Mouse (Mus musculus) spleen, postnatal 4 days (tissue): ENCODE measurements at regions not wholly inside any gene's neighbourhood (a gene's known extent, or its start where the extent isn't known, plus 50 kb on each side); places are given as distances from the start of the nearest gene placed in this dataset.
A peak's percentile ranks its signal among the peaks of the same experiment; 100 is the strongest.
"Not testable (repeated sequence)": the region's sequence is repeated elsewhere in the genome, so short reads cannot be mapped to it uniquely, and the experiment has no call there.

Experiments
- DNase-seq, 2 experiments: peaks; one replicate each; pipeline ENCODE4 v3.0.0; 2022; ENCODE audit warnings: low spot score in 2 of 2

DNA sequence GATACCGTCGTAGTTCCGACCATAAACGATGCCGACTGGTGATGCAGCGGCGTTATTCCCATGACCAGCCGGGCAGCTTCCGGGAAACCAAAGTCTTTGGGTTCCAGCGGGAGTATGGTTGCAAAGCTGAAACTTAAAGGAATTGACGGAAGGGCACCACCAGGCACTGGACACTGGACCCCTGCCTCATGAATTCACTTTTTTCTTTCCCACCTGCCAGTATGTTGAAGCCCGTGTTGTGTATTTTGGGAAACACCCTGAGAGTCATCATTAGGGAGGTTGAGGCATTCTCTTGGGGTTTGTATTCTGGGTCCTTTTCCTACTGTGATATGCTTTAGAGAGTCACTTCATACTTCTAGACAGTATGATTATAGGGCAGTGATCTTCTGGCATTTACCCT lies 197.9 kb downstream of the Samd9l start:
- not testable (repeated sequence) for DNase-seq

DNA sequence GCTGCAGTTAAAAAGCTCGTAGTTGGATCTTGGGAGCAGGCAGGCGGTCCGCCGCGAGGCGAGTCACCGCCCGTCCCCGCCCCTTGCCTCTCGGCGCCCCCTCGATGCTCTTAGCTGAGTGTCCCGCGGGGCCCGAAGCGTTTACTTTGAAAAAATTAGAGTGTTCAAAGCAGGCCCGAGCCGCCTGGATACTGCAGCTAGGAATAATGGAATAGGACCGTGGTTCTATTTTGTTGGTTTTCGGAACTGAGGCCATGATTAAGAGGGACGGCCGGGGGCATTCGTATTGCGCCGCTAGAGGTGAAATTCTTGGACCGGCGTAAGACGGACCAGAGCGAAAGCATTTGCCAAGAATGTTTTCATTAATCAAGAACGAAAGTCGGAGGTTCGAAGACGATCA lies 198.3 kb downstream of the Samd9l start:
- DNase-seq = no peak

DNA sequence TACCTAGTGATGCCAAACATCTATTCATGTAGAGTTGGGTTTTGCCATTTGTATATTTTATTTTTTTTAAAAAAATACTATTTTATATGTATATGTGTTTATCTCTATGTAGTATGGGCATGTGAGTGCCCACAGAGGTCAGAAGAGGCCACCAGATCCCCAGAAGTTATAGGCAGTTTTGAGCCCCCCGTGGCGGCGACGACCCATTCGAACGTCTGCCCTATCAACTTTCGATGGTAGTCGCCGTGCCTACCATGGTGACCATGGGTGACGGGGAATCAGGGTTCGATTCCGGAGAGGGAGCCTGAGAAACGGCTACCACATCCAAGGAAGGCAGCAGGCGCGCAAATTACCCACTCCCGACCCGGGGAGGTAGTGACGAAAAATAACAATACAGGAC lies 198.8 kb downstream of the Samd9l start:
- DNase-seq = peak; percentile 81 to 99

DNA sequence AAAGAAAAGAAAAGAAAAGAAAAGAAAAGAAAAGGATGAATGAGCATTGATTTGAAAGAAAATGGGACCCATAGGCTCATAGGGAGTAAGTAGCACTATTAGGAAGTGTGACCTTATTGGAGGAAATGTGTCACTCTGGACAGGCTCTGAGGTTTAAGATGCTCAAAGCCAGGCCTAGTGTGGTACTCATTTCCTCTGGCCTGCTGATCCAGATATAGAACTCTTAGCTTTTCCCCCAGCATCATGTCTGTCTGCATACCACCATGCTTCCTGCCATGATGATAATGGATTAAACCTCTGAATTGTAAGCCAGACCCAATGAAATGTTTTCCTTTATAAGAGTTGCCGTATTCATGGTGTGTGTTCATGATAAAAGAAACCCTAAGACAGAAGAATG lies 206.9 kb downstream of the Samd9l start:
- not testable (repeated sequence) for DNase-seq

DNA sequence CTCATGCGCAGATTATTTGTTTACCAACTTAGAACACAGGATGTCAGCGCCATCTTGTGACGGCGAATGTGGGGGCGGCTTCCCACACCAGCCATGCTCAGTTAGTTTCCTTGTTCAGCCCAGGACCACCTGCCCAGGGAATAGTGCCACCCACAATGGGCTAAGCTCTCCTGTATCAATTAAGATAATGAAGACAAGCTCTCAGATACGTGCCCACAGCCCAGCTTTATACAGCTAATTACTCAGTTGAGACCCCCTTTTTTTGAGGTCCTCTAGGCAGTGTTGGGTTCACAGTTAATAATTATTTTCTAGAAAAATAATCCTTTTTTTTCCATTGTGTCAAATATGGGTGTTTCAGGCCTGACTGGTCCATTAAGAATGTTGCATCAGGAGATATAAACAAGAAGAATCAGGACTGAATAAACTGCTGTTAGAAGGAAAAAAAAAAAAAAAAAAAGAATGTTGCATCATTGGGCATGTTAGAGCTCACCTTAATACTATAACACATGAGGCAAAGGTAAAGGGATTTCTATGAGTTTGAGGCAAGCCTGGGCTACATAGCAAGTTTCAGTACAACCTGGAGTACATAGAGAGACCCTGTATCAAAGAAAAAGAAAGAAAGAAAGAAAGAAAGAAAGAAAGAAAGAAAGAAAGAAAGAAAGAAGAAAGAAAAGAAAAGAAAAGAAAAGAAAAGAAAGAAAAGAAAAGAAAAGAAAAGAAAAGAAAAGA lies 207.5 kb downstream of the Samd9l start:
- DNase-seq = not testable (repeated sequence)

DNA sequence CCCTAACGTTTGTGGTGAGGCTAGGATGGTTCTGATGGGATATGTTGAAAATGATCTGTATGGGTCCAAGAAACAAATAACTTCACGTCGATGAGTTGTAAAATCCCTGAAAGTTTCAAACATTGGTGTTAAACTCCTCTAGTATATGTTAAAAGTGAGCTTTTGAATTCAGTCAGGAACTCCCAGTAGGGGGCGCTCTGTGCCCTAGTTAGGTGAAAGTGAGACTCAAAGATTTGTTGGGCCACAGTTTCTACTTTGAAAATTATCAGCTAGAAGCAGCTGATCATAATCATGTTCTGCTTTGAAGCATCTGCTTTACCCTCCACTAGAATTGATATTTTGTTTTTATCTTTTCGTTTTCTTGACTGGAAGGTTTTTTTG lies 215.6 kb downstream of the Samd9l start:
- DNase-seq = peak; percentile 39 to 79

DNA sequence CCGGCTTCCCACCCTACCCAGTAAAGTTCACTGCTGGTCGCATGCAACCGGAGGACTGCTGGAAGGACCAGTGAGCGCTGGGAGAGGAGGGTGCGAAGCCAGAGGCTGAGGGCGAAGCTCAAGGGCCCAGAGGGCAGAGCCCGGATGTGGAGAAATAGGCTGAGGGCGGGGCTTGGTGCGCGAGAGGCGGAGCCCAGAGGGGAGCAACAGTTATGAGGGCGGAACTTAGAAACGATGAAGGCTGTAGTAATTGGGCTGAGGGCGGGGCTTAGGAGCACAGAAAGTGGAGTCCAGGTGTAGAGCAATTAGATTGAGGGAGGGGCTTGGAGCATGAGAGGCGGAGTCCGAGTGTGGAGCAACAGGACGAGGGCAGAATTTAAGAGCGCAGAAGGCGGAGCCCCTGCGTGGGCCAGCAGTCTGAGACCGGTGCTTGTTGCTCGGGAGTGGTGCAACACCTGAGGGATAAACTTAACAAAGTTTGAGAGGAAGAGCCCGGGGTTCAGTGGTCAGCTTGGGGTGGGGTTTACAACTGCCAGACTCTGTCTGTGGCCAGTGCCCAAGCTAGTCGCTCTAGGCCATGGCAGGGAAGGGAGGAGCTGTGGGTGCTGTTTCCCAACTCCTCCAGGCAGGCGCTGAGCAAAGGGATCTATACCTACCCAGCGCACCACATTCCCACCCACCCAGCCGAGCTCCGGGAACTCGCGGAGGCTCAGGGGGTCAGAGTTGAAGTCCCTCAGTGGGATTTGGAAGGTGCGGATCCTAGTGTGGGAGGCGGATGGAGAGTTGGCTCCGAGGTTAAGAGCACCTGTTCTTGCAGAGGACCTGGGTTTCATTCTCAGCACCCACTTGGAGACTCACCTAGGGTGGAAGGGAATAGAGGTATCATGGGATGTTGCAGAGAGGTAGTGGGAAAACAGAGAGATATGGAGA lies 216.2 kb downstream of the Samd9l start:
- peak; percentile 32 to 78 for DNase-seq

DNA sequence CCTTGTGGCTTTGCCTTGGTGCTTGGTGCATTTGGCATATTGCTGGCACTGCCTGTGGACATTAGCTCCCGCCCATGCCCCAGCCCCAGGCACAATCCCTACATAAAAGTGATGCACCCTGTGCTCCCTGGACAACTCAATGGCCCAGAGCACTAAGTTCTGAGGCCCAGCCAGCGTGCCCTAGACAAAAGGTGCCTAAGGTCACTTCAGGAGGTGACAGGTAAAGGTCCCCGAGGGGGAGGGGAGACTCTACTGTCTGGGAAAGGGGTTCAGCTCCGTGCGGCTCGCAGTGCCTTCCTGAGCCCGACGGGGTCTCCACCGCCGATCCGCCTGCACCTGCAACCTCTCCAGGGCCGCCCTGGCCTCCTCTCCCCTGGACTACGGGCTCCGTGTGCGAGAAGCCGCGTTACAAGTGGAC lies 216.9 kb downstream of the Samd9l start:
- peak in 1 of 2 experiments; percentile 72 for DNase-seq

DNA sequence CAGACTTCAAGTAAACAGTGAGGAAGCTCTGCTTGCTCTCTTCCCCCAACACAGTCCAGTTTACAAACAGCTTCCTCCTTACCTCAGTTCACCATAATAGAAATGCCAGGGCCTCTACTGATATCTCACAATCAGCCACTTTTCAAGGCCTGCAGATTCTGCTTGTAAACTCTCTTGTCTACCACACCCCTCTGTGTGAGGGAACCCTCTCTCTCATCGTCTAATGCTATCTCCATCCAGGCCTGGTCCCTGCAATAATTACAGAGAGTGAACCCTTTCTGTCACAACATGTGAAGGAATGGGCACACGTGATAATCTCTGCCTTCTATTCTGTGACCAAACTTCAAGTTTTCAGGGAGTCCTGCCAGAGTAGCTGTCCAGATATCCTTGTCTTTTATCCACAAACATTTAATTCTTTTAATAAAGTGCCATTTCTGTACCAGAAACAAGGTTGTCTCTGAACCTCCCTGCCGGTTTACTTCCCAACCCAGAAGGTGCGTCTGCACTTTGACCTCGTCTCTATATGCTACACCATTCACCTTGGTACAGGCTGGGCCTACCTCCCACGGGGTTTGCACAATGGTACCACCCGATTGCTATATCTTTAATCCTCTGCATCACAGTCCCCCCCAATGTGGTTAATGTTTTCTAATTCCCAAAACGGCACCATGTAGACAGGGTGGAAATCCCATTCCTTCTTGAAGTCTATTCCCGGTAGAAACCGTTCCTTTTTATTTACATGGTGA lies 219.6 kb downstream of the Samd9l start:
- not testable (repeated sequence) for DNase-seq

DNA sequence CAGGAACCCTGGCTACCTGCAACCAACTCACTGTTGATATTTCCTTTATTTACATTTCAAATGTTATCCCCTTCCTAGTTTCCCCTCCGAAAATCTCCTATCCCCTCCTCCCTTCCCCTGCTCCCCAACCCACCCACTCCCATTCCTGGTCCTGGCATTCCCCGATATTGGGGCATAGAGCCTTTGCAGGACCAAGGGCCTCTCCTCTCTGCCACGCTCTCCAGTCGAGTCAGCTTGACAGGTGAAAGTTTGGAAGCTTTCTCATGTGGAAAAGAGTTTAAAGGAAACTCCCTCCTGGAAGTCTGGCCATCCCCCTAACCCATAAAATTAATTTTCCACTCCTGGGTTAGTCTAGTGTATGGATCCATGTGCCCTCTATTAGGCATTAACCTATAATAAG lies 229.9 kb downstream of the Samd9l start:
- DNase-seq = not testable (repeated sequence)

DNA sequence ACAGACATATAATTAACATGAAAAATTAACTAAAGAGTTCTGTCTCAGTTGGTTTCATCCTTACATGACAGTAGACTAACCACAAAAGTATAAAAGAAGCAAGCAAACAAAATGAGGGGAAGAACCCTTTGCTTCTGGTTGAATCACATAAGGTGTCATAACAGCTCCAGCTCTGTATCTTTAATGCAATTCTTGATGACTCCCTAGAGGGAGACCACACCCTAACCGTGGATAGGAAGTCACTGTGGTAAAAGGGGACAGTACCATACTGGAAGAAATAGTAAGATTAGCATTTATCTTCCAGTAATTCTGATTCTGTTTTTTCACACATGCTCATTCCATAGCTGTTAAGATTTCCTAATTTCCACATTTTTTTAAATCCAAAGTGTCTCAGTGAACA lies 233.2 kb downstream of the Samd9l start:
- not testable (repeated sequence) for DNase-seq

DNA sequence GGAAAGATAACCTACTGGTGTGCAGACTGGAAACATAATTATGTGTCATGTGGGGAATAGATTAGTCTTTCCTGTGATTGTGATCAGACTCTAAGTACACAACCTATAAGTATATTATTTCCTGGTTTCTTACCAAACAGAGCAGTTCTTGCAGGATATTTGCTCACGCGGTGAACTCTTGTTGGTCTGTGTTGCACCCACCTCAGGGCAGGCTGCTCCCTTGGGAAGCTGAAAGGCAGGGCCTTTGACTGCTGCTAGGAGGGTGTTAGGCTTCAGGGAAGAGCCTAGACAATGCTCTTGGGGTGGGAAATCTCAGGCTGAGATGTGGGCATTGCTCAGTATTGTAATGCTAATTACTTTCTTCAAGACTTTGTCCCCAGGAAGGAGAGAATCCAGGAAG lies 247.5 kb downstream of the Samd9l start:
- not testable (repeated sequence) for DNase-seq

DNA sequence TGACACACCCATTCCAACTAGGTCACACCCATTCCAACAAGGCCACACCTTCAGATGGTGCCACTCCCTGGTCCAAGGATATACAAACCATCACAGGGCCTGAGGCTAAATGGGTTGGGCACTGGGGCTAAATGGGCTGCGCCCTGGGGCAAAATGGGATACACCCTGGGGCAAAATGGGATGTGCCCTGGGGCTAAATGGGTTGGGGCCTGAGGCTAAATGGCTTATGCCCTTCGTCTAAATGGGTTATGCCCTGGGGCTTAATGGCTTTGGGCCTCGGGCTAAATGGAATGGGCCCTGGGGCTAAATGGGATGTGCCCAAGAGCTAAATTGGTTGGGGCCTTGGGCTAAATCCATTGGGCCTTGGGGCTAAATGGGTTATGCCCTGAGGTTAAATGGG lies 261.5 kb downstream of the Samd9l start:
- DNase-seq = peak in 1 of 2 experiments; percentile 67

DNA sequence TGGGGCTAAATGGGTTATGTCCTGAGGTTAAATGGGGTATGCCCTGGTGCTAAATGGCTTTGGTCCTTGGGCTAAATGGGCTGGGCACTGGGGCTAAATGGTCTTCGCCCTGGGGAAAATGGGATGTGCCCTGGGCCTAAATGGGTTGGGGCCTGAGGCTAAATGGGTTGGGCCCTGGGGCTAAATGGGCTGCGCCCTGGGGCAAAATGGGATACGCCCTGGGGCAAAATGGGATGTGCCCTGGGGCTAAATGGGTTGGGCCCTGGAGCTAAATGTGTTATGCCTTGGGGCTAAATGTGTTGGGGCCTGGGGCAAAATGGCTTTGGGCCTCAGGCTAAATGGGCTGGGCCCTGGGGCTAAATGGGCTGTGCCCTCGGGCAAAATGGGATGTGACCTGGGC lies 265.6 kb downstream of the Samd9l start:
- DNase-seq = not testable (repeated sequence)

DNA sequence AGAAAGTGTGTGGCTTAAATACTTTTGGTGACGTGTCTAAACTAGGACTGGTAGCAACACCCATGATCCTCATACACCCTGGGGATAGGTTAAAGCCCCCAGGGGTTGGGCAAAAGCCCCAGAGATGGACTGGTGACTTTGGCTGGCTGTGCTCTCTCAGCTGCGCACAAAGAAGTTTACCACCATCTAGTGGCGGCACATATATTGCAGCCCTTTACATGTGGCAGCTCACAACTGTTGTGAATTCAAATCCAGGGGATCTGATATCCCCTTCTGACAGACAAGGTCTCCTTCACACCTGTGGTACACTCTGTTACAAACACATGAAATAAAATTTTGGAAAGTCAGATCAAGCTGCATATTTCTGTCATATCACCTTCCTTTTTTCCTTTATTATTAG lies 283.1 kb downstream of the Samd9l start:
- not testable (repeated sequence) for DNase-seq
